In genomic region chr9:58928103-58928502, GRCm38 (mm10) we compare ENCODE assay signal across 9 mouse cellular contexts.
A peak's percentile ranks its signal among the peaks of the same experiment; 100 is the strongest.
DNase-seq lines count a peak whose midpoint lies in the region; ATAC-seq and TF ChIP-seq lines count a peak whose summit lies in the region.
"Had no signal": no experiment of that assay in that cellular context is flagged by ENCODE, and none has a peak within 500 bp of the region (broad histone marks: within the 10 kb centered on the region; RNA-seq: fewer than 3 reads in every experiment).

No protein-coding gene starts in this region.

- no peak overlapping the region for H3K9ac ChIP-seq in midbrain, embryonic 14.5 days (replicated peaks; ENCODE audit: low read length)
- H3K9ac ChIP-seq in midbrain, embryonic 13.5 days (replicated peaks) = no peak overlapping the region

- H3K9me3 ChIP-seq in midbrain, embryonic 14.5 days (ENCODE audit: control insufficient read depth, low read length) = no peaks in the 10 kb centered on the region
- no peaks in the 10 kb centered on the region for H3K9me3 ChIP-seq in midbrain, embryonic 13.5 days
- H3K9me3 ChIP-seq: G1E had no signal

- H3K27ac ChIP-seq in midbrain, embryonic 14.5 days (replicated peaks; ENCODE audit: low read depth, low read length) = no peak overlapping the region
- H3K27ac ChIP-seq in midbrain, embryonic 13.5 days = no peak overlapping the region
- no peak overlapping the region for H3K27ac ChIP-seq in layer of hippocampus, adult 2 months

- peak; percentile 83 for TF ChIP-seq CTCF in layer of hippocampus, adult 2 months (conservative IDR thresholded peaks at IDR 0.05)

- DNase-seq in frontal cortex, adult 2 months (ENCODE audit: extremely low spot score in 1 of 2, low spot score in 1 of 2) = peak; percentile 11 to 81
- peak; percentile 89 for DNase-seq in midbrain, embryonic 14.5 days
- DNase-seq in cerebellum, adult 9-10 months = peak; percentile 67
- DNase-seq in layer of hippocampus, adult 2 months (ENCODE audit: low spot score in 2 of 2) = peak; percentile 23 to 67
- DNase-seq in retina, adult 2 months (ENCODE audit: low read depth, low spot score) = peak; percentile 34
- DNase-seq in gastrocnemius, adult 8-10 months (ENCODE audit: low spot score in 2 of 2) = no peak

- no peak for ATAC-seq in frontal cortex, adult (ENCODE audit: low TSS enrichment)
- ATAC-seq in midbrain, embryonic 14.5 days (ENCODE audit: low FRiP score, low TSS enrichment) = no peak
- no peak for ATAC-seq in midbrain, embryonic 13.5 days

- no peaks in the 10 kb centered on the region for H3K27me3 ChIP-seq in midbrain, embryonic 14.5 days (ENCODE audit: control insufficient read depth, insufficient read depth, low read length)
- H3K27me3 ChIP-seq in midbrain, embryonic 13.5 days = no peaks in the 10 kb centered on the region

- H3K4me3 ChIP-seq in midbrain, embryonic 14.5 days (replicated peaks; ENCODE audit: low read depth, low read length) = no peak overlapping the region
- no peak overlapping the region for H3K4me3 ChIP-seq in midbrain, embryonic 13.5 days (replicated peaks)
- H3K4me3 ChIP-seq in layer of hippocampus, adult 2 months = no peak overlapping the region

- no peaks in the 10 kb centered on the region for H3K4me1 ChIP-seq in midbrain, embryonic 14.5 days (ENCODE audit: control insufficient read depth, insufficient read depth, low read length)
- no peaks in the 10 kb centered on the region for H3K4me1 ChIP-seq in midbrain, embryonic 13.5 days (replicated peaks)

- WGBS in midbrain, embryonic 14.5 days = 39% methylated on average over 1 of the region's 1 CpGs
- WGBS in midbrain, embryonic 13.5 days = 28% methylated on average over 1 of the region's 1 CpGs

- peaks cover 19% of the 10 kb centered on the region; the same call in 1 of the 2 replicates for H3K36me3 ChIP-seq in midbrain, embryonic 14.5 days (ENCODE audit: control insufficient read depth, insufficient read depth, low read length)
- H3K36me3 ChIP-seq in midbrain, embryonic 13.5 days = peaks cover 9% of the 10 kb centered on the region
- H3K36me3 ChIP-seq: G1E had no signal

- no peak overlapping the region for H3K4me2 ChIP-seq in midbrain, embryonic 14.5 days (ENCODE audit: low read length)
- H3K4me2 ChIP-seq in midbrain, embryonic 13.5 days (replicated peaks) = no peak overlapping the region

Comparison
In these comparisons a context has a peak if more than half of its experiments do, and no peak if none do; other contexts are left out.
1. DNase-seq: peak in frontal cortex, adult 2 months (2 of 2), midbrain, embryonic 14.5 days (single experiment), cerebellum, adult 9-10 months (single experiment), layer of hippocampus, adult 2 months (2 of 2) and retina, adult 2 months (single experiment); none in gastrocnemius, adult 8-10 months (0 of 2).